In genomic region chr4:40278880-40279275, GRCm38 (mm10) we compare ENCODE assay signal across 8 mouse cellular contexts. TPM values are rescaled to one million over a fixed set of nuclear protein-coding genes. Genes with fewer than 3 reads are reported as not detected.
A peak's percentile ranks its signal among the peaks of the same experiment; 100 is the strongest.
DNase-seq lines count a peak whose midpoint lies in the region; ATAC-seq and TF ChIP-seq lines count a peak whose summit lies in the region.

No protein-coding gene starts in this region.

- H3K36me3 ChIP-seq in kidney, adult 2 months (ENCODE audit: control insufficient read depth, insufficient read depth, low read length), result peaks cover 2% of the 10 kb centered on the region; the same call in 1 of the 2 replicates
- H3K36me3 ChIP-seq in MEL (ENCODE audit: control insufficient read depth in 1 of 2, insufficient read depth in 2 of 2, low read length in 2 of 2), result peaks cover 0 to 11% of the 10 kb centered on the region in 2 experiments; a peak in 2 of 4 replicates
- H3K36me3 ChIP-seq in forebrain, embryonic 13.5 days (ENCODE audit: poor library complexity, severe bottlenecking), result peaks cover 22% of the 10 kb centered on the region
- H3K36me3 ChIP-seq in liver, embryonic 15.5 days (replicated peaks), result peaks cover 12% of the 10 kb centered on the region; the same call in 1 of the 2 replicates

- peaks cover 3% of the 10 kb centered on the region; the same call in 1 of the 2 replicates for H3K4me1 ChIP-seq in kidney, adult 2 months (ENCODE audit: control insufficient read depth, insufficient read depth, low read length)
- H3K4me1 ChIP-seq in MEL (ENCODE audit: control insufficient read depth in 1 of 2, insufficient read depth in 2 of 2, low read length in 2 of 2), result peaks cover 0 to 2% of the 10 kb centered on the region in 2 experiments; a peak in 1 of 4 replicates
- peaks cover 14% of the 10 kb centered on the region for H3K4me1 ChIP-seq in forebrain, embryonic 13.5 days
- H3K4me1 ChIP-seq in liver, embryonic 15.5 days (replicated peaks), result peaks cover 21% of the 10 kb centered on the region

- no peaks in the 10 kb centered on the region for H3K9me3 ChIP-seq in MEL (replicated peaks; ENCODE audit: insufficient read depth, low read length)
- H3K9me3 ChIP-seq in forebrain, embryonic 13.5 days (replicated peaks), result no peaks in the 10 kb centered on the region
- H3K9me3 ChIP-seq in liver, embryonic 15.5 days (replicated peaks), result no peaks in the 10 kb centered on the region

- TF ChIP-seq POLR2A in kidney, adult 2 months (IDR thresholded peaks at IDR 0.05; ENCODE audit: low read depth, low read length), result no peak
- TF ChIP-seq POLR2A in MEL (IDR thresholded peaks at IDR 0.05; ENCODE audit: control insufficient read depth in 1 of 2, insufficient read depth in 1 of 2, low read depth in 1 of 2, low read length in 2 of 2, poor library complexity in 1 of 2), result no peak

- no peak for TF ChIP-seq CTCF in kidney, adult 2 months (conservative IDR thresholded peaks at IDR 0.05; ENCODE audit: insufficient read depth, insufficient read length, low read depth, low read length)
- no peak for TF ChIP-seq CTCF in MEL (IDR thresholded peaks at IDR 0.05 in 2 of 3, conservative IDR thresholded peaks at IDR 0.05 in 1 of 3; ENCODE audit: control insufficient read depth in 1 of 3, insufficient read depth in 1 of 3, low read depth in 2 of 3, low read length in 3 of 3, poor library complexity in 1 of 3, severe bottlenecking in 1 of 3)

- H3K4me3 ChIP-seq in kidney, adult 2 months (ENCODE audit: insufficient read depth, low read depth, low read length), result peak overlapping the region; percentile 65
- peak overlapping the region; percentile 90 to 91 for H3K4me3 ChIP-seq in MEL (ENCODE audit: control insufficient read depth in 1 of 2, insufficient read depth in 1 of 2, low read depth in 2 of 2, low read length in 2 of 2)
- H3K4me3 ChIP-seq in forebrain, embryonic 13.5 days, result peak overlapping the region; percentile 90
- peak overlapping the region; percentile 93 for H3K4me3 ChIP-seq in liver, embryonic 15.5 days (replicated peaks)

- no peak for TF ChIP-seq RAD21 in MEL (IDR thresholded peaks at IDR 0.05; ENCODE audit: low read depth, low read length)

- TF ChIP-seq EP300 in MEL (IDR thresholded peaks at IDR 0.05; ENCODE audit: low read depth in 1 of 2, low read length in 2 of 2), result no peak

- peak overlapping the region; percentile 95 for H3K4me2 ChIP-seq in forebrain, embryonic 13.5 days
- peak overlapping the region; percentile 92 for H3K4me2 ChIP-seq in liver, embryonic 15.5 days

- under 1% methylated on average over 21 of the region's 21 CpGs for WGBS in kidney, adult 2 months
- 1% methylated on average over 21 of the region's 21 CpGs for WGBS in forebrain, embryonic 13.5 days
- WGBS in liver, embryonic 15.5 days (ENCODE audit: insufficient replicate concordance), result under 1% methylated on average over 21 of the region's 21 CpGs

- DNase-seq in kidney, adult 2 months, result no peak
- DNase-seq in kidney, postnatal 10 days, result no peak
- peak; percentile 29 for DNase-seq in MEL (ENCODE audit: low read depth, low spot score)
- no peak for DNase-seq in adrenal gland, adult 8-10 months
- DNase-seq in cerebellum, adult 9-11 months, result no peak
- no peak for DNase-seq in thymus, postnatal 25 days

- H3K79me2 ChIP-seq in MEL (ENCODE audit: control insufficient read depth, insufficient read depth, low read length, poor library complexity), result peaks cover 17% of the 10 kb centered on the region

- H3K9ac ChIP-seq in MEL (ENCODE audit: control insufficient read depth, low read depth, low read length, poor library complexity, severe bottlenecking), result peak overlapping the region; percentile 82
- peak overlapping the region; percentile 90 for H3K9ac ChIP-seq in forebrain, embryonic 13.5 days
- peak overlapping the region; percentile 84 for H3K9ac ChIP-seq in liver, embryonic 15.5 days

- H3K27me3 ChIP-seq in kidney, adult 2 months (replicated peaks; ENCODE audit: control insufficient read depth, insufficient read depth, low read length), result no peaks in the 10 kb centered on the region
- H3K27me3 ChIP-seq in MEL (ENCODE audit: control insufficient read depth in 1 of 2, insufficient read depth in 2 of 2, low read length in 2 of 2), result no peaks in the 10 kb centered on the region
- no peaks in the 10 kb centered on the region for H3K27me3 ChIP-seq in forebrain, embryonic 13.5 days
- H3K27me3 ChIP-seq in liver, embryonic 15.5 days, result no peaks in the 10 kb centered on the region

- H3K27ac ChIP-seq in kidney, adult 2 months (ENCODE audit: insufficient read depth, low read depth, low read length), result peak overlapping the region; percentile 2
- H3K27ac ChIP-seq in MEL (ENCODE audit: control insufficient read depth, low read depth, low read length), result peak overlapping the region; percentile 23
- no peak overlapping the region for H3K27ac ChIP-seq in forebrain, embryonic 13.5 days
- peak overlapping the region; percentile 65; the same call in 1 of the 2 replicates for H3K27ac ChIP-seq in liver, embryonic 15.5 days (replicated peaks)

- ATAC-seq in forebrain, embryonic 13.5 days, result peak; percentile 73
- ATAC-seq in liver, embryonic 15.5 days (ENCODE audit: insufficient read depth), result peak; percentile 56

TF ChIP-seq in MEL, 35 proteins besides CTCF, POLR2A, EP300 and RAD21:
- TF ChIP-seq UBTF (IDR thresholded peaks at IDR 0.05; ENCODE audit: borderline replicate concordance, insufficient read depth, low read depth, low read length), result no peak
- TF ChIP-seq CHD1 (IDR thresholded peaks at IDR 0.05; ENCODE audit: low read depth, low read length), result peak; percentile 36; the same call in 1 of the 2 replicates
- TF ChIP-seq MAX (IDR thresholded peaks at IDR 0.05; ENCODE audit: low read length), result 0 out of 2 replicates have a peak, but pooled peaks have one; percentile 8
- no peak for TF ChIP-seq RCOR1 (IDR thresholded peaks at IDR 0.05; ENCODE audit: low read depth, low read length)

RNA-seq across cellular contexts. Expression of gene Ndufb6, which starts 0.3 kb away (rescaled TPM):
- polyA plus RNA-seq in kidney, adult 2 months (2012; rRNA removed), result 227 and 287 TPM in 2 replicates
- 225 and 229 TPM in 2 replicates for total RNA-seq in MEL (2012; rRNA removed)
- 100 to 1,000 TPM in 1 of 2 experiments, not detected in 1; 146 TPM for polyA plus RNA-seq in MEL (2012; ENCODE audit: insufficient read depth in 1 of 2, insufficient read length in 2 of 2, low read depth in 1 of 2, low replicate concordance in 2 of 2, missing spikeins in 1 of 2)
- polyA plus RNA-seq in forebrain, embryonic 13.5 days (2015; fragmentation: Nextera tagmentation; extraction: Ambion mirVana), result 306 and 322 TPM in 2 replicates
- 139 and 155 TPM in 2 replicates for polyA plus RNA-seq in liver, embryonic 15.5 days (2015; fragmentation: Nextera tagmentation; extraction: Ambion mirVana)
- 100 to 1,000 TPM; 151 to 218 (median 179) TPM for total RNA-seq in adrenal gland, adult 8-10 months (2022)

RNA-seq across cellular contexts. Expression of gene Topors, which starts 9.2 kb away (rescaled TPM):
- 3.8 and 5.4 TPM in 2 replicates for polyA plus RNA-seq in kidney, adult 2 months (2012; rRNA removed)
- 36.2 and 38.3 TPM in 2 replicates for total RNA-seq in MEL (2012; rRNA removed)
- polyA plus RNA-seq in MEL (2012; ENCODE audit: insufficient read depth in 1 of 2, insufficient read length in 2 of 2, low read depth in 1 of 2, low replicate concordance in 2 of 2, missing spikeins in 1 of 2), result 10 to 100 TPM; 32.0 to 62.7 TPM
- 41.1 and 41.6 TPM in 2 replicates for polyA plus RNA-seq in forebrain, embryonic 13.5 days (2015; fragmentation: Nextera tagmentation; extraction: Ambion mirVana)
- 13.5 and 14.1 TPM in 2 replicates for polyA plus RNA-seq in liver, embryonic 15.5 days (2015; fragmentation: Nextera tagmentation; extraction: Ambion mirVana)
- 10 to 100 TPM; 29.0 to 30.4 (median 29.9) TPM for total RNA-seq in adrenal gland, adult 8-10 months (2022)

RNA-seq across cellular contexts. Expression of gene Smim27, which starts 9.5 kb away (rescaled TPM):
- polyA plus RNA-seq in kidney, adult 2 months (2012; rRNA removed), result 22.8 and 27.6 TPM in 2 replicates
- 5.7 and 7.3 TPM in 2 replicates for total RNA-seq in MEL (2012; rRNA removed)
- polyA plus RNA-seq in MEL (2012; ENCODE audit: insufficient read depth in 1 of 2, insufficient read length in 2 of 2, low read depth in 1 of 2, low replicate concordance in 2 of 2, missing spikeins in 1 of 2), result 10 to 100 TPM in 1 of 2 experiments, not detected in 1; 12.1 TPM
- 31.6 and 32.4 TPM in 2 replicates for polyA plus RNA-seq in forebrain, embryonic 13.5 days (2015; fragmentation: Nextera tagmentation; extraction: Ambion mirVana)
- polyA plus RNA-seq in liver, embryonic 15.5 days (2015; fragmentation: Nextera tagmentation; extraction: Ambion mirVana), result 10.6 and 17.5 TPM in 2 replicates
- total RNA-seq in adrenal gland, adult 8-10 months (2022), result 10 to 100 TPM; 39.1 to 77.7 (median 55.6) TPM

RNA-seq across cellular contexts. Expression of gene Ddx58, which starts 39.2 kb away (rescaled TPM):
- polyA plus RNA-seq in kidney, adult 2 months (2012; rRNA removed), result 14.5 and 19.4 TPM in 2 replicates
- total RNA-seq in MEL (2012; rRNA removed), result 0.26 and 0.58 TPM in 2 replicates
- 1 to 10 TPM in 1 of 2 experiments, not detected in 1; 1.0 TPM for polyA plus RNA-seq in MEL (2012; ENCODE audit: insufficient read depth in 1 of 2, insufficient read length in 2 of 2, low read depth in 1 of 2, low replicate concordance in 2 of 2, missing spikeins in 1 of 2)
- polyA plus RNA-seq in forebrain, embryonic 13.5 days (2015; fragmentation: Nextera tagmentation; extraction: Ambion mirVana), result 1.5 and 2.0 TPM in 2 replicates
- polyA plus RNA-seq in liver, embryonic 15.5 days (2015; fragmentation: Nextera tagmentation; extraction: Ambion mirVana), result 4.5 and 5.0 TPM in 2 replicates
- 10 to 100 TPM; 34.0 to 40.5 (median 37.5) TPM for total RNA-seq in adrenal gland, adult 8-10 months (2022)
